ENCODE assay signal across 27 mouse cellular contexts in the genomic region with DNA sequence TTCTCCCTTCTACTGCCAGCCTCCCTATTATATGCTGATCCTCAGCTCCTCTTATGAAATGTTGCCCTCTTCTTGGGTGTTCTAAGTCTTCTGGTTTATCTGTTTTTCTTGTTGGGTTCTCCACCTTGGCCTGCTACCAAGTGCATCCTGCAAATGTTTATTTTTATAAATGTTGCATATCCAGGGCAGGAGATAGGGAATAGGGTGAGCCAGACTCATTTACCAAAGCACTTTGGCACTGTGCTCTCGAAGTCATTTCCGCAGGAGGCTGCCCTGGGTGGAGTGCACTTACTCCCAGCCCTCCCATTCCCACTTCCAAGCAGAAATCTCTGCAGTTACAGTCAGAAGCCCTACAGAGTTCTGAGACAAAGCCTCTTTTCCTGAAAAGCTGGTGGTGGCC.
DNase-seq lines count a peak whose midpoint lies in the region; ATAC-seq and TF ChIP-seq lines count a peak whose summit lies in the region.
"Had no signal": no experiment of that assay in that cellular context is flagged by ENCODE, and none has a peak within 500 bp of the region (broad histone marks: within the 10 kb centered on the region; RNA-seq: fewer than 3 reads in every experiment).

No protein-coding gene starts in this region.

- no peak for ATAC-seq in liver, embryonic 12.5 days
- ATAC-seq in lung, embryonic 15.5 days (ENCODE audit: borderline replicate concordance, extremely low read depth, low FRiP score, low TSS enrichment) = peak; percentile 49; the same call in 1 of the 2 replicates
- ATAC-seq in cerebellum, adult (ENCODE audit: insufficient number of reproducible peaks, low FRiP score, low TSS enrichment) = no peak
- ATAC-seq in monocyte, adult 5-6 weeks (replicated peaks; ENCODE audit: insufficient number of reproducible peaks, low FRiP score, low TSS enrichment, poor library complexity, severe bottlenecking) = no peak
- ATAC-seq: forebrain, postnatal 0 days; intestine, embryonic 16.5 days had no signal

- H3K36me3 ChIP-seq in kidney, adult 2 months (ENCODE audit: control insufficient read depth, insufficient read depth, low read length) = no peaks in the 10 kb centered on the region
- no peaks in the 10 kb centered on the region for H3K36me3 ChIP-seq in liver, adult 2 months (ENCODE audit: control insufficient read depth, insufficient read depth, low read length)
- no peaks in the 10 kb centered on the region for H3K36me3 ChIP-seq in liver, embryonic 12.5 days
- no peaks in the 10 kb centered on the region for H3K36me3 ChIP-seq in lung, embryonic 15.5 days
- H3K36me3 ChIP-seq: forebrain, embryonic 12.5 days; heart, embryonic 10.5 days; heart, embryonic 15.5 days; hindbrain, embryonic 13.5 days; stomach, embryonic 15.5 days had no signal

- no peak overlapping the region for H3K9ac ChIP-seq in liver, adult 2 months (ENCODE audit: low read depth, low read length)
- no peak overlapping the region for H3K9ac ChIP-seq in liver, embryonic 12.5 days
- H3K9ac ChIP-seq in lung, embryonic 15.5 days = no peak overlapping the region
- H3K9ac ChIP-seq: forebrain, embryonic 12.5 days; forebrain, postnatal 0 days; heart, embryonic 15.5 days; hindbrain, embryonic 13.5 days; liver, embryonic 14.5 days; stomach, embryonic 15.5 days had no signal

- no peak overlapping the region for H3K4me2 ChIP-seq in liver, embryonic 12.5 days
- H3K4me2 ChIP-seq in lung, embryonic 15.5 days = no peak overlapping the region
- H3K4me2 ChIP-seq: forebrain, embryonic 12.5 days; heart, embryonic 15.5 days; hindbrain, embryonic 13.5 days; stomach, embryonic 15.5 days had no signal

- no peaks in the 10 kb centered on the region for H3K27me3 ChIP-seq in kidney, adult 2 months (replicated peaks; ENCODE audit: control insufficient read depth, insufficient read depth, low read length)
- no peaks in the 10 kb centered on the region for H3K27me3 ChIP-seq in liver, adult 2 months (ENCODE audit: control insufficient read depth, insufficient read depth, low read length)
- no peaks in the 10 kb centered on the region for H3K27me3 ChIP-seq in liver, embryonic 12.5 days (replicated peaks)
- no peaks in the 10 kb centered on the region for H3K27me3 ChIP-seq in lung, embryonic 15.5 days
- H3K27me3 ChIP-seq: forebrain, embryonic 12.5 days; heart, embryonic 15.5 days; hindbrain, embryonic 13.5 days; stomach, embryonic 15.5 days had no signal

- peak; percentile 24 for DNase-seq in kidney, adult 2 months
- no peak for DNase-seq in kidney, adult 8-10 months
- DNase-seq in liver, adult 2 months (ENCODE audit: extremely low read depth, low read depth, low spot score) = peak; percentile 5
- peak; percentile 26 for DNase-seq in lung, postnatal 25 days (ENCODE audit: low spot score)
- DNase-seq: adrenal gland, postnatal 25 days; cerebellum, adult 2 months; cerebellum, postnatal 14 days; forebrain, postnatal 0 days; gastrocnemius, postnatal 10 days; heart, postnatal 36 days; kidney, postnatal 4 days; left cerebral cortex, postnatal 4 days; midbrain, embryonic 14.5 days; right cerebral cortex, postnatal 25 days; thymus, postnatal 14 days had no signal

- 69% methylated on average over 2 of the region's 2 CpGs for WGBS in kidney, adult 2 months
- WGBS in liver, adult 2 months = 56% methylated on average over 2 of the region's 2 CpGs
- WGBS in liver, embryonic 12.5 days (ENCODE audit: insufficient replicate concordance) = 53% methylated on average over 2 of the region's 2 CpGs
- WGBS in lung, embryonic 15.5 days = 36% methylated on average over 2 of the region's 2 CpGs

- no peak for TF ChIP-seq CTCF in kidney, adult 2 months (conservative IDR thresholded peaks at IDR 0.05; ENCODE audit: insufficient read depth, insufficient read length, low read depth, low read length)
- TF ChIP-seq CTCF in liver, adult 2 months (IDR thresholded peaks at IDR 0.05; ENCODE audit: low read depth, low read length) = no peak

- H3K79me2 ChIP-seq in liver, adult 2 months (ENCODE audit: control insufficient read depth, insufficient read depth, low read length) = no peaks in the 10 kb centered on the region

- H3K4me1 ChIP-seq in kidney, adult 2 months (ENCODE audit: control insufficient read depth, insufficient read depth, low read length) = no peaks in the 10 kb centered on the region
- no peaks in the 10 kb centered on the region for H3K4me1 ChIP-seq in liver, adult 2 months (ENCODE audit: control insufficient read depth, insufficient read depth, low read length)
- no peaks in the 10 kb centered on the region for H3K4me1 ChIP-seq in liver, embryonic 12.5 days
- no peaks in the 10 kb centered on the region for H3K4me1 ChIP-seq in lung, embryonic 15.5 days
- H3K4me1 ChIP-seq: forebrain, embryonic 12.5 days; heart, embryonic 10.5 days; heart, embryonic 15.5 days; hindbrain, embryonic 13.5 days; stomach, embryonic 15.5 days had no signal

- no peak overlapping the region for H3K27ac ChIP-seq in kidney, adult 2 months (ENCODE audit: insufficient read depth, low read depth, low read length)
- H3K27ac ChIP-seq in liver, adult 2 months (replicated peaks; ENCODE audit: insufficient read depth, low read depth, low read length) = no peak overlapping the region
- no peak overlapping the region for H3K27ac ChIP-seq in liver, embryonic 12.5 days
- no peak overlapping the region for H3K27ac ChIP-seq in lung, embryonic 15.5 days
- H3K27ac ChIP-seq: forebrain, embryonic 12.5 days; heart, embryonic 10.5 days; heart, embryonic 15.5 days; hindbrain, embryonic 13.5 days; liver, embryonic 14.5 days; stomach, embryonic 15.5 days had no signal

- H3K9me3 ChIP-seq in liver, embryonic 12.5 days (replicated peaks) = no peaks in the 10 kb centered on the region
- no peaks in the 10 kb centered on the region for H3K9me3 ChIP-seq in lung, embryonic 15.5 days
- H3K9me3 ChIP-seq: forebrain, embryonic 12.5 days; heart, embryonic 10.5 days; heart, embryonic 15.5 days; hindbrain, embryonic 13.5 days; stomach, embryonic 15.5 days had no signal

- no peak for TF ChIP-seq POLR2A in kidney, adult 2 months (IDR thresholded peaks at IDR 0.05; ENCODE audit: low read depth, low read length)
- no peak for TF ChIP-seq POLR2A in liver, adult 2 months (IDR thresholded peaks at IDR 0.05; ENCODE audit: extremely low read depth, insufficient read depth, low read length)

- no peak overlapping the region for H3K4me3 ChIP-seq in kidney, adult 2 months (ENCODE audit: insufficient read depth, low read depth, low read length)
- no peak overlapping the region for H3K4me3 ChIP-seq in liver, adult 2 months (ENCODE audit: insufficient read depth, low read depth, low read length)
- no peak overlapping the region for H3K4me3 ChIP-seq in liver, embryonic 12.5 days
- no peak overlapping the region for H3K4me3 ChIP-seq in lung, embryonic 15.5 days
- H3K4me3 ChIP-seq: erythroblast, embryonic 14.5 days; forebrain, embryonic 12.5 days; heart, embryonic 10.5 days; heart, embryonic 15.5 days; hindbrain, embryonic 13.5 days; stomach, embryonic 15.5 days had no signal

Comparison
In these comparisons a context has a peak if more than half of its experiments do, and no peak if none do; other contexts are left out.
1. DNase-seq: peak in kidney, adult 2 months (single experiment), liver, adult 2 months (single experiment) and lung, postnatal 25 days (single experiment); none in kidney, adult 8-10 months (0 of 2).